10 mouse cellular contexts compared by ENCODE assay signal in the genomic region with DNA sequence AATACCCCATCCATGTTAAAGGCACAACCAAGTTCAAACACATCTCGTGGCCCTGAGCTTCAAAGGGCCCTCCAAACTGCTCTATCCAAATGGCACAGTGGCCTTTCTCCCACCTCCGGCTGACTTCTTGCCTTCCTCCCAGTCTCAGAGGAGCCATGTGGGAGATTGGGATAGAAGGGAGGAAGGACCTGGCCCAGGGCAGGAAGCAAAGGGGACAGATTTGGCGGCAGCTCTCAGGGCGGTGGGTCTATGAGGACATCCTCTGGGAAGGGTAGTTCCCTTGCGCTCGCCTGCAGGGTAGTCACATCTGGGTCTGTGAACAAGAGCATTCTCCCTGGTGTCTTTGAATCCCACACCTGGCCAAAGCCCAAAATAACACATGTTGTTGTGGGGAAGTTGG. TPM values are rescaled to one million over a fixed set of nuclear protein-coding genes. Genes with fewer than 3 reads are reported as not detected.
DNase-seq lines count a peak whose midpoint lies in the region; ATAC-seq and TF ChIP-seq lines count a peak whose summit lies in the region.
"Had no signal": no experiment of that assay in that cellular context is flagged by ENCODE, and none has a peak within 500 bp of the region (broad histone marks: within the 10 kb centered on the region; RNA-seq: fewer than 3 reads in every experiment).

No protein-coding gene starts in this region.

- DNase-seq in thymus, adult 2 months: no peak
- DNase-seq in thymus, adult 18-20 months: no peak
- DNase-seq in cerebellum, postnatal 4 days (ENCODE audit: low spot score in 2 of 2): no peak
- DNase-seq in layer of hippocampus, adult 18-20 months (ENCODE audit: low spot score in 2 of 2): no peak
- DNase-seq: adrenal gland, adult 8-10 months had no signal

- ATAC-seq in intestine, embryonic 15.5 days: no peak
- no peak for ATAC-seq in intestine, embryonic 16.5 days
- no peak for ATAC-seq in limb, embryonic 13.5 days (ENCODE audit: low FRiP score, low read depth)
- ATAC-seq: inflammation-experienced regulatory T-cells, adult 6 months had no signal

- 0 out of 2 replicates have a peak overlapping the region, but pooled peaks have one; percentile 5 for H3K4me2 ChIP-seq in intestine, embryonic 15.5 days (replicated peaks)
- H3K4me2 ChIP-seq in intestine, embryonic 16.5 days (ENCODE audit: low read depth, low read length): no peak overlapping the region
- 0 out of 2 replicates have a peak overlapping the region, but pooled peaks have one; percentile 17 for H3K4me2 ChIP-seq in limb, embryonic 13.5 days (replicated peaks)

- no peak for TF ChIP-seq CTCF in thymus, adult 2 months (IDR thresholded peaks at IDR 0.05; ENCODE audit: borderline replicate concordance, control insufficient read depth, extremely low read depth, insufficient read depth, low read length, poor library complexity)

- H3K36me3 ChIP-seq in intestine, embryonic 15.5 days: no peaks in the 10 kb centered on the region
- H3K36me3 ChIP-seq in intestine, embryonic 16.5 days (ENCODE audit: control insufficient read depth, insufficient read depth, low read length): no peaks in the 10 kb centered on the region
- no peaks in the 10 kb centered on the region; the same call in 1 of the 2 replicates for H3K36me3 ChIP-seq in thymus, adult 2 months (ENCODE audit: control insufficient read depth, insufficient read depth, low read length)
- H3K36me3 ChIP-seq in limb, embryonic 13.5 days: no peaks in the 10 kb centered on the region

- no peak for TF ChIP-seq POLR2A in thymus, adult 2 months (IDR thresholded peaks at IDR 0.05; ENCODE audit: control insufficient read depth, extremely low read depth, insufficient read depth, low read length, poor library complexity)

- no peaks in the 10 kb centered on the region for H3K4me1 ChIP-seq in intestine, embryonic 15.5 days (replicated peaks)
- H3K4me1 ChIP-seq in intestine, embryonic 16.5 days (ENCODE audit: control insufficient read depth, insufficient read depth, low read length): peaks cover 4% of the 10 kb centered on the region; the same call in 1 of the 2 replicates
- peaks cover 92% of the 10 kb centered on the region for H3K4me1 ChIP-seq in thymus, adult 2 months (replicated peaks; ENCODE audit: control insufficient read depth, insufficient read depth, low read length)
- peaks cover 19% of the 10 kb centered on the region for H3K4me1 ChIP-seq in limb, embryonic 13.5 days

- no peaks in the 10 kb centered on the region for H3K9me3 ChIP-seq in intestine, embryonic 15.5 days
- no peaks in the 10 kb centered on the region for H3K9me3 ChIP-seq in intestine, embryonic 16.5 days (ENCODE audit: control insufficient read depth, low read length)
- H3K9me3 ChIP-seq in limb, embryonic 13.5 days: no peaks in the 10 kb centered on the region

- no peak overlapping the region for H3K9ac ChIP-seq in intestine, embryonic 15.5 days
- H3K9ac ChIP-seq in intestine, embryonic 16.5 days (ENCODE audit: low read depth, low read length): no peak overlapping the region
- no peak overlapping the region for H3K9ac ChIP-seq in limb, embryonic 13.5 days

- H3K27ac ChIP-seq in intestine, embryonic 15.5 days: no peak overlapping the region
- no peak overlapping the region for H3K27ac ChIP-seq in intestine, embryonic 16.5 days (ENCODE audit: low read length)
- H3K27ac ChIP-seq in thymus, adult 2 months (ENCODE audit: control insufficient read depth, insufficient read depth, low read length): peak overlapping the region; percentile 63
- no peak overlapping the region for H3K27ac ChIP-seq in limb, embryonic 13.5 days

- 74% methylated on average over 6 of the region's 6 CpGs for WGBS in intestine, embryonic 15.5 days
- 75% methylated on average over 6 of the region's 6 CpGs for WGBS in intestine, embryonic 16.5 days
- WGBS in thymus, adult 2 months: 13% methylated on average over 6 of the region's 6 CpGs
- WGBS in limb, embryonic 13.5 days: 75% methylated on average over 6 of the region's 6 CpGs

- no peaks in the 10 kb centered on the region for H3K27me3 ChIP-seq in intestine, embryonic 15.5 days (replicated peaks)
- no peaks in the 10 kb centered on the region for H3K27me3 ChIP-seq in intestine, embryonic 16.5 days (replicated peaks; ENCODE audit: control insufficient read depth, insufficient read depth, low read length)
- H3K27me3 ChIP-seq in thymus, adult 2 months (ENCODE audit: control insufficient read depth, insufficient read depth, low read length): no peaks in the 10 kb centered on the region
- H3K27me3 ChIP-seq in limb, embryonic 13.5 days: no peaks in the 10 kb centered on the region

- H3K4me3 ChIP-seq in intestine, embryonic 15.5 days (replicated peaks): no peak overlapping the region
- H3K4me3 ChIP-seq in intestine, embryonic 16.5 days (ENCODE audit: low read length): no peak overlapping the region
- peak overlapping the region; percentile 55 for H3K4me3 ChIP-seq in thymus, adult 2 months (ENCODE audit: control insufficient read depth, insufficient read depth, low read length)
- no peak overlapping the region for H3K4me3 ChIP-seq in limb, embryonic 13.5 days
- H3K4me3 ChIP-seq: myocyte had no signal

RNA-seq across cellular contexts. Expression of gene Cbfa2t3, which starts 1.3 kb away (rescaled TPM):
- polyA plus RNA-seq in intestine, embryonic 15.5 days (2015; fragmentation: Nextera tagmentation; extraction: Ambion mirVana): 4.6 and 4.7 TPM in 2 replicates
- 4.1 and 5.2 TPM in 2 replicates for polyA plus RNA-seq in intestine, embryonic 16.5 days (2015; fragmentation: Nextera tagmentation; extraction: Ambion mirVana)
- 62.3 and 76.8 TPM in 2 replicates for polyA plus RNA-seq in thymus, adult 2 months (2012; rRNA removed)
- polyA plus RNA-seq in limb, embryonic 13.5 days (2015; fragmentation: Nextera tagmentation; extraction: Ambion mirVana): 4.3 and 4.8 TPM in 2 replicates
- 10 to 100 TPM; 46.3 to 52.5 TPM for total RNA-seq in layer of hippocampus, adult 18-20 months (2021)

Comparison
In these comparisons a context has a peak if more than half of its experiments do, and no peak if none do; other contexts are left out.
1. RNA of gene Cbfa2t3, which starts 1.3 kb away (polyA plus RNA-seq): 62.3 to 76.8 TPM in thymus, adult 2 months; 4.6 to 4.7 TPM in intestine, embryonic 15.5 days, 4.3 to 4.8 TPM in limb, embryonic 13.5 days and 4.1 to 5.2 TPM in intestine, embryonic 16.5 days; every median in the first group is over 10 times any median in the second.